In genomic region chr3:67583125-67583845, GRCm38 (mm10) we compare ENCODE assay signal across 8 mouse cellular contexts. TPM values are rescaled to one million over a fixed set of nuclear protein-coding genes. Genes with fewer than 3 reads are reported as not detected.
A peak's percentile ranks its signal among the peaks of the same experiment; 100 is the strongest.
DNase-seq lines count a peak whose midpoint lies in the region; ATAC-seq and TF ChIP-seq lines count a peak whose summit lies in the region.

No protein-coding gene starts in this region.

- peak overlapping the region; percentile 61 for H3K27ac ChIP-seq in heart, embryonic 13.5 days (replicated peaks)
- no peak overlapping the region for H3K27ac ChIP-seq in ES-Bruce4 (ENCODE audit: insufficient read depth, low read length)
- H3K27ac ChIP-seq in forebrain, embryonic 14.5 days (ENCODE audit: low read depth, low read length) = 0 out of 2 replicates have a peak overlapping the region, but pooled peaks have one; percentile 41
- H3K27ac ChIP-seq in liver, embryonic 11.5 days (ENCODE audit: low read depth, low read length) = no peak overlapping the region

- no peak for TF ChIP-seq POLR2A in ES-Bruce4 (IDR thresholded peaks at IDR 0.05; ENCODE audit: insufficient read depth, low read length)

- TF ChIP-seq EP300 in ES-Bruce4 (IDR thresholded peaks at IDR 0.05; ENCODE audit: insufficient read depth, low read depth, low read length) = no peak

- DNase-seq in heart, postnatal 25 days (ENCODE audit: low spot score) = no peak
- no peak for DNase-seq in forebrain, embryonic 14.5 days (ENCODE audit: low spot score)
- no peak for DNase-seq in liver, embryonic 11.5 days (ENCODE audit: low spot score)
- DNase-seq in right cerebral cortex, adult 2 months (ENCODE audit: low spot score in 2 of 2) = no peak
- no peak for DNase-seq in urinary bladder, postnatal 10 days (ENCODE audit: low spot score)
- no peak for DNase-seq in right cerebral cortex, postnatal 25 days

- peaks cover 38% of the 10 kb centered on the region for H3K36me3 ChIP-seq in heart, embryonic 13.5 days
- H3K36me3 ChIP-seq in ES-Bruce4 (ENCODE audit: control insufficient read depth, insufficient read depth, low read length, poor library complexity, severe bottlenecking) = no peaks in the 10 kb centered on the region
- H3K36me3 ChIP-seq in forebrain, embryonic 14.5 days (ENCODE audit: control insufficient read depth, insufficient read depth, low read length) = peaks cover 24% of the 10 kb centered on the region
- 0 out of 2 replicates have a peak, but pooled peaks cover 3% of the 10 kb centered on the region for H3K36me3 ChIP-seq in liver, embryonic 11.5 days (ENCODE audit: control insufficient read depth, insufficient read depth, low read length)

- peaks cover 18% of the 10 kb centered on the region for H3K27me3 ChIP-seq in heart, embryonic 13.5 days (replicated peaks)
- H3K27me3 ChIP-seq in ES-Bruce4 (ENCODE audit: control insufficient read depth, insufficient read depth, low read length, poor library complexity, severe bottlenecking) = no peaks in the 10 kb centered on the region
- 0 out of 2 replicates have a peak, but pooled peaks cover 4% of the 10 kb centered on the region for H3K27me3 ChIP-seq in forebrain, embryonic 14.5 days (replicated peaks; ENCODE audit: control insufficient read depth, insufficient read depth, low read length)
- H3K27me3 ChIP-seq in liver, embryonic 11.5 days (replicated peaks; ENCODE audit: control insufficient read depth, insufficient read depth, low read length) = no peaks in the 10 kb centered on the region

- no peaks in the 10 kb centered on the region for H3K9me3 ChIP-seq in heart, embryonic 13.5 days
- peaks cover 2% of the 10 kb centered on the region; the same call in 1 of the 2 replicates for H3K9me3 ChIP-seq in ES-Bruce4 (replicated peaks; ENCODE audit: control insufficient read depth, insufficient read depth, low read length, poor library complexity, severe bottlenecking)
- no peaks in the 10 kb centered on the region for H3K9me3 ChIP-seq in forebrain, embryonic 14.5 days (replicated peaks; ENCODE audit: control insufficient read depth, low read length)
- no peaks in the 10 kb centered on the region for H3K9me3 ChIP-seq in liver, embryonic 11.5 days (ENCODE audit: control insufficient read depth, low read length)

- peak overlapping the region; percentile 81 for H3K9ac ChIP-seq in heart, embryonic 13.5 days
- H3K9ac ChIP-seq in ES-Bruce4 (ENCODE audit: low read depth, poor library complexity, severe bottlenecking) = peak overlapping the region; percentile 53
- H3K9ac ChIP-seq in forebrain, embryonic 14.5 days (ENCODE audit: low read length) = peak overlapping the region; percentile 66
- peak overlapping the region; percentile 83 for H3K9ac ChIP-seq in liver, embryonic 11.5 days (ENCODE audit: low read depth, low read length)

- WGBS in heart, embryonic 13.5 days = 12% methylated on average over 16 of the region's 16 CpGs
- 24% methylated on average over 16 of the region's 16 CpGs for WGBS in forebrain, embryonic 14.5 days
- WGBS in liver, embryonic 11.5 days = 16% methylated on average over 16 of the region's 16 CpGs

- TF ChIP-seq CTCF in ES-Bruce4 (IDR thresholded peaks at IDR 0.05; ENCODE audit: low read depth, low read length) = no peak

- H3K4me1 ChIP-seq in heart, embryonic 13.5 days = peaks cover 13% of the 10 kb centered on the region
- H3K4me1 ChIP-seq in ES-Bruce4 (ENCODE audit: control insufficient read depth, insufficient read depth, low read length) = no peaks in the 10 kb centered on the region
- H3K4me1 ChIP-seq in forebrain, embryonic 14.5 days (ENCODE audit: control insufficient read depth, insufficient read depth, low read length) = peaks cover 6% of the 10 kb centered on the region
- H3K4me1 ChIP-seq in liver, embryonic 11.5 days (replicated peaks; ENCODE audit: control insufficient read depth, insufficient read depth, low read length) = peaks cover 9% of the 10 kb centered on the region; the same call in 1 of the 2 replicates

- H3K4me3 ChIP-seq in heart, embryonic 13.5 days = peak overlapping the region; percentile 71
- peak overlapping the region; percentile 49 for H3K4me3 ChIP-seq in ES-Bruce4 (ENCODE audit: low read depth, low read length)
- H3K4me3 ChIP-seq in forebrain, embryonic 14.5 days (ENCODE audit: low read depth, low read length) = peak overlapping the region; percentile 88
- peak overlapping the region; percentile 85 for H3K4me3 ChIP-seq in liver, embryonic 11.5 days (ENCODE audit: low read depth, low read length)

- intact Hi-C loops in heart, postnatal 25 days (cut with DNase I) = loop anchor here (5.0 kb wide), 1 partner anchor 121 kb away; the partner anchor contains the start of gene Lxn

- ATAC-seq in heart, embryonic 13.5 days (ENCODE audit: extremely low read depth, insufficient number of reproducible peaks, low FRiP score, low TSS enrichment) = no peak; the same call in 1 of the 2 replicates
- no peak; the same call in 1 of the 2 replicates for ATAC-seq in forebrain, embryonic 14.5 days
- ATAC-seq in liver, embryonic 11.5 days (replicated peaks; ENCODE audit: low FRiP score) = no peak; the same call in 1 of the 2 replicates

- H3K4me2 ChIP-seq in heart, embryonic 13.5 days = peak overlapping the region; percentile 87
- H3K4me2 ChIP-seq in forebrain, embryonic 14.5 days (ENCODE audit: low read length) = peak overlapping the region; percentile 72
- H3K4me2 ChIP-seq in liver, embryonic 11.5 days = peak overlapping the region; percentile 90

RNA-seq across cellular contexts. Expression of gene Mfsd1, which starts 0.7 kb away (rescaled TPM):
- 39.5 and 40.3 TPM in 2 replicates for polyA plus RNA-seq in heart, embryonic 13.5 days (2015; fragmentation: Nextera tagmentation; extraction: Ambion mirVana)
- total RNA-seq in heart, postnatal 25 days (2021) = 10 to 100 TPM; 22.5 to 26.9 TPM
- 47.8 and 57.7 TPM in 2 replicates for polyA plus RNA-seq in ES-Bruce4 (2011; ENCODE audit: insufficient read depth, insufficient read length, low read depth, missing spikeins)
- polyA plus RNA-seq in forebrain, embryonic 14.5 days (2014; fragmentation: Nextera tagmentation; extraction: Ambion mirVana) = 41.2 and 43.2 TPM in 2 replicates
- 44.4 and 51.7 TPM in 2 replicates for polyA plus RNA-seq in liver, embryonic 11.5 days (2014; fragmentation: Nextera tagmentation; extraction: Ambion mirVana)

Comparison
In these comparisons a context has a peak if more than half of its experiments do, and no peak if none do; other contexts are left out.
1. H3K27ac ChIP-seq: peak in heart, embryonic 13.5 days (single experiment) and forebrain, embryonic 14.5 days (single experiment); none in ES-Bruce4 (single experiment) and liver, embryonic 11.5 days (single experiment).
2. Peak in every context shown above with its lines, with median percentiles within 50 percentile points of each other: H3K4me2 ChIP-seq, H3K4me3 ChIP-seq and H3K9ac ChIP-seq.